Mouse (Mus musculus): ENCODE results near the gene Plxdc2. TPM values are rescaled to one million over a fixed set of nuclear protein-coding genes. Genes with fewer than 3 reads are reported as not detected.

Plxdc2 gene
- polyA plus RNA-seq, 1 experiment from 2014 or later: 19.7 TPM

GRCm38 (mm10) chr2:16709885-16710284 lies 353.8 kb downstream of the Plxdc2 start:
- Histone ChIP-seq H3K27me3 (ENCODE audit: control insufficient read depth, insufficient read depth, low read length) (no peaks in the 10 kb centered on the region), H3K4me3 (ENCODE audit: low read depth, low read length) (no peak overlapping the region), H3K9ac (ENCODE audit: low read depth, low read length) (no peak overlapping the region), H3K27ac (ENCODE audit: low read depth, low read length) (no peak overlapping the region), H3K36me3 (ENCODE audit: control insufficient read depth, insufficient read depth, low read length) (no peaks in the 10 kb centered on the region), H3K4me1 (replicated peaks; ENCODE audit: control insufficient read depth, insufficient read depth, low read length) (no peaks in the 10 kb centered on the region), H3K4me2 (replicated peaks; ENCODE audit: low read depth, low read length) (no peak overlapping the region), H3K9me3 (ENCODE audit: control insufficient read depth, low read length) (no peaks in the 10 kb centered on the region)
- ATAC-seq (ENCODE audit: low FRiP score) (no peak), DNase-seq (ENCODE audit: low spot score) (peak; percentile 3)
- whole genome bisulfite sequencing: 66% methylated on average over 6 of the region's 6 CpGs

- Histone ChIP-seq H3K4me3 (ENCODE audit: low read depth, low read length) (no peak overlapping the region), H3K27ac (ENCODE audit: low read depth, low read length) (no peak overlapping the region), H3K4me1 (replicated peaks; ENCODE audit: control insufficient read depth, insufficient read depth, low read length) (no peaks in the 10 kb centered on the region), H3K27me3 (ENCODE audit: control insufficient read depth, insufficient read depth, low read length) (no peaks in the 10 kb centered on the region), H3K9me3 (ENCODE audit: control insufficient read depth, low read length) (no peaks in the 10 kb centered on the region), H3K9ac (ENCODE audit: low read depth, low read length) (no peak overlapping the region), H3K36me3 (ENCODE audit: control insufficient read depth, insufficient read depth, low read length) (no peaks in the 10 kb centered on the region), H3K4me2 (replicated peaks; ENCODE audit: low read depth, low read length) (no peak overlapping the region)
- WGBS: 87% methylated on average over 5 of the region's 5 CpGs
- DNase-seq (ENCODE audit: low spot score) (no peak), ATAC-seq (ENCODE audit: low FRiP score) (no peak)
These were observed 374.9 kb downstream of the Plxdc2 start for GRCm38 (mm10) chr2:16731033-16731432.

- no peak for DNase-seq (ENCODE audit: low spot score)
- Histone ChIP-seq H3K27me3 (ENCODE audit: control insufficient read depth, insufficient read depth, low read length) (no peaks in the 10 kb centered on the region), H3K4me1 (replicated peaks; ENCODE audit: control insufficient read depth, insufficient read depth, low read length) (no peaks in the 10 kb centered on the region), H3K4me2 (replicated peaks; ENCODE audit: low read depth, low read length) (no peak overlapping the region), H3K36me3 (ENCODE audit: control insufficient read depth, insufficient read depth, low read length) (no peaks in the 10 kb centered on the region), H3K4me3 (ENCODE audit: low read depth, low read length) (no peak overlapping the region), H3K9ac (ENCODE audit: low read depth, low read length) (no peak overlapping the region), H3K9me3 (ENCODE audit: control insufficient read depth, low read length) (no peaks in the 10 kb centered on the region), H3K27ac (ENCODE audit: low read depth, low read length) (no peak overlapping the region)
- no peak for ATAC-seq (ENCODE audit: low FRiP score)
- WGBS: 93% methylated on average over 2 of the region's 2 CpGs
These were observed 378.3 kb downstream of the Plxdc2 start for GRCm38 (mm10) chr2:16734381-16734780.

GRCm38 (mm10) chr2:16738241-16738640 lies 382.1 kb downstream of the Plxdc2 start:
- H3K9ac ChIP-seq (ENCODE audit: low read depth, low read length): no peak overlapping the region
- ATAC-seq (ENCODE audit: low FRiP score) (no peak), DNase-seq (ENCODE audit: low spot score) (no peak)
- H3K4me1 ChIP-seq (replicated peaks; ENCODE audit: control insufficient read depth, insufficient read depth, low read length): no peaks in the 10 kb centered on the region
- WGBS: 46% methylated on average over 8 of the region's 8 CpGs
- no peak overlapping the region for H3K4me2 ChIP-seq (replicated peaks; ENCODE audit: low read depth, low read length)
- no peak overlapping the region for H3K27ac ChIP-seq (ENCODE audit: low read depth, low read length)
- no peaks in the 10 kb centered on the region for H3K27me3 ChIP-seq (ENCODE audit: control insufficient read depth, insufficient read depth, low read length)
- no peaks in the 10 kb centered on the region for H3K9me3 ChIP-seq (ENCODE audit: control insufficient read depth, low read length)
- H3K36me3 ChIP-seq (ENCODE audit: control insufficient read depth, insufficient read depth, low read length): no peaks in the 10 kb centered on the region
- H3K4me3 ChIP-seq (ENCODE audit: low read depth, low read length): no peak overlapping the region

GRCm38 (mm10) chr2:16741813-16742212 lies 385.7 kb downstream of the Plxdc2 start:
- DNase-seq (ENCODE audit: low spot score): no peak

GRCm38 (mm10) chr2:16743568-16743967 lies 387.5 kb downstream of the Plxdc2 start:
- DNase-seq (ENCODE audit: low spot score): no peak
- Histone ChIP-seq H3K4me3 (ENCODE audit: low read depth, low read length) (no peak overlapping the region), H3K9me3 (ENCODE audit: control insufficient read depth, low read length) (no peaks in the 10 kb centered on the region), H3K36me3 (ENCODE audit: control insufficient read depth, insufficient read depth, low read length) (no peaks in the 10 kb centered on the region), H3K9ac (ENCODE audit: low read depth, low read length) (no peak overlapping the region), H3K27me3 (ENCODE audit: control insufficient read depth, insufficient read depth, low read length) (no peaks in the 10 kb centered on the region), H3K27ac (ENCODE audit: low read depth, low read length) (no peak overlapping the region), H3K4me1 (replicated peaks; ENCODE audit: control insufficient read depth, insufficient read depth, low read length) (no peaks in the 10 kb centered on the region), H3K4me2 (replicated peaks; ENCODE audit: low read depth, low read length) (no peak overlapping the region)
- WGBS: 65% methylated on average over 3 of the region's 3 CpGs
- no peak for ATAC-seq (ENCODE audit: low FRiP score)

More at GRCm38 (mm10) chr2:16741813-16742212, 385.7 kb downstream of the Plxdc2 start:
- no peaks in the 10 kb centered on the region for H3K4me1 ChIP-seq (replicated peaks; ENCODE audit: control insufficient read depth, insufficient read depth, low read length)
- no peak for ATAC-seq (ENCODE audit: low FRiP score)
- no peaks in the 10 kb centered on the region for H3K36me3 ChIP-seq (ENCODE audit: control insufficient read depth, insufficient read depth, low read length)
- no peaks in the 10 kb centered on the region for H3K9me3 ChIP-seq (ENCODE audit: control insufficient read depth, low read length)
- H3K9ac ChIP-seq (ENCODE audit: low read depth, low read length): no peak overlapping the region
- no peak overlapping the region for H3K4me3 ChIP-seq (ENCODE audit: low read depth, low read length)
- H3K4me2 ChIP-seq (replicated peaks; ENCODE audit: low read depth, low read length): no peak overlapping the region
- 69% methylated on average over 3 of the region's 3 CpGs for WGBS
- no peak overlapping the region for H3K27ac ChIP-seq (ENCODE audit: low read depth, low read length)
- H3K27me3 ChIP-seq (ENCODE audit: control insufficient read depth, insufficient read depth, low read length): no peaks in the 10 kb centered on the region

GRCm38 (mm10) chr2:16749302-16749909 lies 393.3 kb downstream of the Plxdc2 start:
- Histone ChIP-seq H3K27ac (ENCODE audit: low read depth, low read length) (no peak overlapping the region), H3K4me2 (replicated peaks; ENCODE audit: low read depth, low read length) (no peak overlapping the region), H3K4me3 (ENCODE audit: low read depth, low read length) (no peak overlapping the region), H3K9ac (ENCODE audit: low read depth, low read length) (no peak overlapping the region), H3K4me1 (replicated peaks; ENCODE audit: control insufficient read depth, insufficient read depth, low read length) (no peaks in the 10 kb centered on the region), H3K27me3 (ENCODE audit: control insufficient read depth, insufficient read depth, low read length) (no peaks in the 10 kb centered on the region), H3K36me3 (ENCODE audit: control insufficient read depth, insufficient read depth, low read length) (no peaks in the 10 kb centered on the region), H3K9me3 (ENCODE audit: control insufficient read depth, low read length) (no peaks in the 10 kb centered on the region)
- peak; percentile 27 for ATAC-seq (ENCODE audit: low FRiP score)
- DNase-seq (ENCODE audit: low spot score): no peak
- 80% methylated on average over 4 of the region's 4 CpGs for WGBS

GRCm38 (mm10) chr2:16757158-16757557 lies 401.1 kb downstream of the Plxdc2 start:
- DNase-seq (ENCODE audit: low spot score) (no peak), ATAC-seq (ENCODE audit: low FRiP score) (no peak)
- Histone ChIP-seq H3K36me3 (ENCODE audit: control insufficient read depth, insufficient read depth, low read length) (no peaks in the 10 kb centered on the region), H3K27me3 (ENCODE audit: control insufficient read depth, insufficient read depth, low read length) (no peaks in the 10 kb centered on the region), H3K9me3 (ENCODE audit: control insufficient read depth, low read length) (no peaks in the 10 kb centered on the region), H3K9ac (ENCODE audit: low read depth, low read length) (no peak overlapping the region), H3K4me2 (replicated peaks; ENCODE audit: low read depth, low read length) (no peak overlapping the region), H3K4me3 (ENCODE audit: low read depth, low read length) (no peak overlapping the region), H3K4me1 (replicated peaks; ENCODE audit: control insufficient read depth, insufficient read depth, low read length) (no peaks in the 10 kb centered on the region), H3K27ac (ENCODE audit: low read depth, low read length) (no peak overlapping the region)
- 84% methylated on average over 2 of the region's 2 CpGs for WGBS

- Histone ChIP-seq H3K9me3 (ENCODE audit: control insufficient read depth, low read length) (no peaks in the 10 kb centered on the region), H3K27ac (ENCODE audit: low read depth, low read length) (no peak overlapping the region), H3K4me1 (replicated peaks; ENCODE audit: control insufficient read depth, insufficient read depth, low read length) (no peaks in the 10 kb centered on the region), H3K36me3 (ENCODE audit: control insufficient read depth, insufficient read depth, low read length) (no peaks in the 10 kb centered on the region), H3K4me2 (replicated peaks; ENCODE audit: low read depth, low read length) (no peak overlapping the region), H3K4me3 (ENCODE audit: low read depth, low read length) (no peak overlapping the region), H3K27me3 (ENCODE audit: control insufficient read depth, insufficient read depth, low read length) (no peaks in the 10 kb centered on the region), H3K9ac (ENCODE audit: low read depth, low read length) (no peak overlapping the region)
- ATAC-seq (ENCODE audit: low FRiP score) (no peak), DNase-seq (ENCODE audit: low spot score) (no peak)
- WGBS: 88% methylated on average over 2 of the region's 2 CpGs
These were observed 403.7 kb downstream of the Plxdc2 start for GRCm38 (mm10) chr2:16759766-16760165.
